Mouse (Mus musculus): ENCODE data around the gene Cntf. TPM values are rescaled to one million over a fixed set of nuclear protein-coding genes. Genes with fewer than 3 reads are reported as not detected.

The Cntf gene
- polyA plus RNA-seq, 1 experiment from 2014 or later, result 1.0 TPM

DNA sequence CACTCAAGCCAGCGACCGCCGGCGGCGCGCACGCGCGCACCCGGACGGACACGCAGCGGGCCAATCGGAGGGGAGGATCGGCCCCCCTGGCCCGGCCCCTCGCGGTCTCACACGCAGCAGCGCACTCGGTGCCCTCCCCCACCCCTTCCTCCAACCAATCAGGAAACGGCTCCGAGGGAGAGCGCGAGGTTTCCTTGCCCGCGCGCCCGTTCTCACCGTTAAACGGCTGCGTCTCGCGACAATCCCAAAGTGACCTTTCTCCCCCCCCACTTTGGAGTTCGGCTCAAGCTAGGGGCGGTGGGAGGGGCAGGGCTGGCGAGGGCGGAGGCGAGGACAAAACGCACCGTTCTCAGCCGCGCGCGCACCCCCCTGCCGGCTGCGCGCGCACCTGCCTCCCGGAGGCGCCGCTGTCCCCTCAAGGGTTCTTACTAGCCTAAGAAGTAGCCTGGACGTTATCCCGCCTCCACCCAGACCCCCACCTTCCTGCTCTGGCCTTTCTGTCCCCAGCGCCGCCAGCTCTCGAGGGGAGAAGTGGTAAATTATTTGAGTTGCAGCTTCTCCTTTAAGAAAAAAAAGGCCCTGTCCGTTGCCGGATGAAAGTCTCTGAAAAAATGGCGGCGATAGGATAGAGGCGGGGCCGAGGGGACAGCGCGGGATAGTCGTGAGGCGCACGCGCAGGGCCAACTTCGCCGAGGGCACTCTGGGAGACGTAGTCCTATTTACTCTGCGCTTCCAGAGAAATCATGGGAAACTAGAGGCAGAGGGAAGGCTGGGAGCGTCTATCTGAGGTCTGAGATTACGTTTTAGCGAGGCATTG, 30.3 kb upstream of the Cntf start, which contains the start of the genes Zfp91 and Lpxn:
TSS of gene Zfp91 (minus strand) at position 616 of the 817 bp plus-strand sequence.
TSS of gene Lpxn (plus strand) at position 683 of the 817 bp plus-strand sequence.
- no peaks in the 10 kb centered on the region for H3K27me3 ChIP-seq
- H3K4me1 ChIP-seq, result peaks cover 10% of the 10 kb centered on the region; the same call in 1 of the 2 replicates
- peak within 1 kb of the TSS; percentile 73 for H3K4me2 ChIP-seq (replicated peaks)
- peak within 1 kb of the TSS; percentile 92 for H3K4me3 ChIP-seq
- peak within 1 kb of the TSS; percentile 98 for H3K9ac ChIP-seq
- peak; percentile 95 for ATAC-seq (ENCODE audit: low FRiP score, low read depth)
- H3K27ac ChIP-seq, result peak within 1 kb of the TSS; percentile 100
- H3K36me3 ChIP-seq, result no peaks in the 10 kb centered on the region
- H3K9me3 ChIP-seq, result no peaks in the 10 kb centered on the region
- under 1% methylated on average over 64 of the region's 76 CpGs for WGBS

DNA sequence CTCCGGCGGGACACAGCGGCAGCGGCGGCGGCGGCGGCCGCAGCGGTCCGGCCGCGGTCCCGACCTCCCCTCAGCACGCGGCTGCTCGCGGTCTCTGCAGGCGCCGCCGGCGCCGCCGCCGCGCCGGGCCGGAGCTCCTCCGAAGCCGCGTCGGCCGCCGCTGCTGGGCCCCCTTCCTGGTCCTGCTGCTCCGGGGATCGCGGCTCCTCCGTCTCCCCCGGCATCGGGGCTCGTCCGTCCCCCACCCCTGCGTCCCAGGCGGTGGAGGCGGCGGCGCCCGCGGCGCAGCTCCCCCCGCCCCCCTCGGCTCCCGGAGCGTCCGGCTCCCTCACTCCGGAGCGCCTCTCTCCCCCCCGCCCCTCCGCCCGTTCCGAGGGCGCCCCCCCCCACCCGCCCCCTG, 29.7 kb upstream of the Cntf start:
- no peaks in the 10 kb centered on the region for H3K9me3 ChIP-seq
- ATAC-seq (ENCODE audit: low FRiP score, low read depth), result peak; percentile 18
- no peaks in the 10 kb centered on the region for H3K36me3 ChIP-seq
- H3K27ac ChIP-seq, result peak overlapping the region; percentile 100
- under 1% methylated on average over 36 of the region's 63 CpGs for WGBS
- no peaks in the 10 kb centered on the region for H3K27me3 ChIP-seq
- peaks cover 10% of the 10 kb centered on the region; the same call in 1 of the 2 replicates for H3K4me1 ChIP-seq
- peak overlapping the region; percentile 92 for H3K4me3 ChIP-seq
- H3K4me2 ChIP-seq (replicated peaks), result peak overlapping the region; percentile 67
- H3K9ac ChIP-seq, result peak overlapping the region; percentile 98

DNA sequence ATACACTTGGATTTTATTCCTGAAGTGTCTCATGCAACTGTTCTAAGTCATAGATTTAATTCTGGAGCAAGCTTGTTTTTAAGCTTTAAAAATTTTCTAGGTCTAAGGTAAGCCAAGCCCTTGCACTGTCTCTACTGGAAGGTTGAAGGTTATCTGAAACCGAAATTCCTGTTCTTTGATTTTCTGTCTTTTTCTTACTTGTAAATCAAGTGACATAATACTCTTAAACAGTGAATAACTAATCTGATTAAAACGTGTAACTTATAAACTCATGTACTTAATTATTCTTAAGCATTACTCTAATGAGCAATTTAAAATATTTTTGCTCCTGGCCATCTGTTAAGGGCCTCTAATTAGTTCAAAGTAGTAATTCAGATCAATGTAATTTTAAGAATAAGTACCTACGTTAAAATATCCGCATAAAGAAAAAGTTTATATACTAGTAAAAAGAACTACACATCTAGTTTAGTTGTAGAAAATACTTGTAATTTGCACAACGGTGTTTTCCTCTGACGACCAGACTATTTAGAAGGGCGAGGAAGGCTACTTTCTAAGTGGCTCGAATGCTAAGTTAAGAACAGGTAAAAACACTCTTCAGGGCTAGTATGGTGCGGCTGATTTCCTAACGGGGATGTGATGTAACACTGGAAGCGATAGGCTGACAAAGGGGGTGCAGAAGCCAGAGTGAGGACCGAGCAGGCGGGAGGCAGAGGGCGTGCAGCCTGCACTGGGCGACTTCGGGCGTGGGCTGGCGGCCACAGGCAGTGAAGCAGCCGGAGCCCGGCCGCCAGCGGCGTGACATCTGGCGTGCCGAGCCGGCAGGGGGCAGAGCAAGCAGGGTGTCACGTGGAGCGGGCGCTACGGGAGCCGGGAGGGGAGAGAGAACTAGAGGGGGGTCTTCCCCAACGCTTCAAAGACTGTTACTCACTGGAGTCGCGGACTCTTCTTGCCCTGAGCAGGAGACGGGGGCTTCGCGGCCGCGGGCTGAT, 28.9 kb upstream of the Cntf start:
- WGBS, result under 1% methylated on average over 39 of the region's 39 CpGs
- H3K4me3 ChIP-seq, result peak overlapping the region; percentile 92
- ATAC-seq (ENCODE audit: low FRiP score, low read depth), result peak; percentile 71
- H3K36me3 ChIP-seq, result no peaks in the 10 kb centered on the region
- no peaks in the 10 kb centered on the region for H3K27me3 ChIP-seq
- H3K27ac ChIP-seq, result peak overlapping the region; percentile 100
- peak overlapping the region; percentile 98 for H3K9ac ChIP-seq
- H3K9me3 ChIP-seq, result no peaks in the 10 kb centered on the region
- H3K4me1 ChIP-seq, result peaks cover 10% of the 10 kb centered on the region; the same call in 1 of the 2 replicates
- peak overlapping the region; percentile 67 for H3K4me2 ChIP-seq (replicated peaks)

DNA sequence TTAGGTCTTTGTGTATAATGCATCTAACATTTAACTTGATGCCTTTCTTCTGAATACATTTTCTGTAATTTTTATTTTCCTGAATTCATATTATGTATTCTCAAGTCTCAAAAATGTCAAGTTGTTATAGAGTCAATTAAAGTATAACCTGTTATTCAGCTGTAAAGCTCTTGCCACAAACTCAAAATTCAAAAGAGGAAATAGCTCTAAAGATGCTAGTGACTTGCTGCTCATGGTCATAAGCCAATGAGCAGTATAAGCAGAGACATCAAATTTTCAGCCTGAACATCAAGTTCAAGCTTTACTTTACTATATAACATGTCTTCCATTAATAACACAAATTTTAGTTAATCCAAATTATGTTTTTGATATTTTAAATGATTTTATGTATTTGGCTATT, 26.9 kb upstream of the Cntf start:
- no peak for ATAC-seq (ENCODE audit: low FRiP score, low read depth)

DNA sequence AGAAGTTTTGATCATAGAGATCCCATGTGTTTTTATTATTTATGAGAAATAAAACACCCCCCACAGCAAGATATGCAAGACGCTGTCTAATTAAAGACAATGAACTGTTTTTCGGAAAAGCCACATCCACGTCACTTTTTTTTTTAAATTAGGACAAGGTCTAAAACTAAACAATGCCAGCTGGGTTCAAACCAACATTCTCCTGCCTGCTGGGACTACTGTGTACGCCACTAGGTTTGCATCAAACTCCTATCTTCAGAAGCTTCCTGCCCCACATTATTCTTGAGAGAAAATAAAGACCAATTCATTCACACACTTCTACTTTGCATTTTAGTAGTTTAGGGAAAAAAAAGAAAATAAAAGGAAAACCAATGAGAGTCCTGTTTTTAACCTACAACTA, 22.3 kb upstream of the Cntf start:
- Histone ChIP-seq H3K36me3 (no peaks in the 10 kb centered on the region), H3K4me3 (no peak overlapping the region), H3K4me2 (replicated peaks) (no peak overlapping the region), H3K27ac (no peak overlapping the region), H3K4me1 (peaks cover 16% of the 10 kb centered on the region), H3K9me3 (no peaks in the 10 kb centered on the region), H3K9ac (no peak overlapping the region), H3K27me3 (no peaks in the 10 kb centered on the region)
- no peak for ATAC-seq (ENCODE audit: low FRiP score, low read depth)
- whole genome bisulfite sequencing, result 40% methylated on average over 4 of the region's 4 CpGs

More for the DNA sequence above, 26.9 kb upstream of the Cntf start:
- H3K36me3 ChIP-seq, result no peaks in the 10 kb centered on the region
- H3K4me2 ChIP-seq (replicated peaks), result no peak overlapping the region
- H3K4me1 ChIP-seq, result peaks cover 20% of the 10 kb centered on the region
- H3K4me3 ChIP-seq, result no peak overlapping the region
- no peak overlapping the region for H3K9ac ChIP-seq
- no peaks in the 10 kb centered on the region for H3K27me3 ChIP-seq
- H3K27ac ChIP-seq, result no peak overlapping the region
- no peaks in the 10 kb centered on the region for H3K9me3 ChIP-seq

DNA sequence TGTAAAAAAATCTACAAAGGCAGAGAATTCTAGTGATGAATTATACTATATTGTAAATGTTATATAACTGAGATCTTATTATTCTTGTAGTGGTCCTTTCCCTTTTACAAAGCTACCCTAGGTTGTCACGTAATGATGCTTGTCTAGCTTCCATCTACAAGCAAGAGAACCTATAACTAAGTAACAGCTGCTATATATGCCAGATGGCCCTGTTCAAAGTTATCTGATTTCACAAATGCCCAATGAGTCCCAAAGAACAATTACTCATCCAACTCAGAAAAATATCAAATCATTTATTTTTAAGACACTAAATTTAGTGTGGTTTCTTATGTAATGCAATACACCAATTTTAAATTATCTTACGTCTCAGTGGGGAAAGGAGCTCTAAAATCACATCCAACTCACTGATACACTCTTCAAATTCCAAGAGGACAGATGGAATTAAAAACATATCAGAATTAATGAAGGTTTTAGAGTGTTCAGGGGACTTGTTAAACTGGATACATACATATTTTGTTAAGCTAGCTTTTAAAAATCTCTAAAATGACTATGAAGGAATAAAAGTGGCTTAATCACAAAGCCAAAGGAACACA, 21.5 kb upstream of the Cntf start:
- peaks cover 16% of the 10 kb centered on the region for H3K4me1 ChIP-seq
- H3K36me3 ChIP-seq, result no peaks in the 10 kb centered on the region
- H3K27ac ChIP-seq, result no peak overlapping the region
- H3K9ac ChIP-seq, result no peak overlapping the region
- ATAC-seq (ENCODE audit: low FRiP score, low read depth), result no peak
- no peaks in the 10 kb centered on the region for H3K27me3 ChIP-seq
- WGBS, result 47% methylated on average over 2 of the region's 2 CpGs
- H3K4me3 ChIP-seq, result no peak overlapping the region
- H3K4me2 ChIP-seq (replicated peaks), result no peak overlapping the region
- no peaks in the 10 kb centered on the region for H3K9me3 ChIP-seq

DNA sequence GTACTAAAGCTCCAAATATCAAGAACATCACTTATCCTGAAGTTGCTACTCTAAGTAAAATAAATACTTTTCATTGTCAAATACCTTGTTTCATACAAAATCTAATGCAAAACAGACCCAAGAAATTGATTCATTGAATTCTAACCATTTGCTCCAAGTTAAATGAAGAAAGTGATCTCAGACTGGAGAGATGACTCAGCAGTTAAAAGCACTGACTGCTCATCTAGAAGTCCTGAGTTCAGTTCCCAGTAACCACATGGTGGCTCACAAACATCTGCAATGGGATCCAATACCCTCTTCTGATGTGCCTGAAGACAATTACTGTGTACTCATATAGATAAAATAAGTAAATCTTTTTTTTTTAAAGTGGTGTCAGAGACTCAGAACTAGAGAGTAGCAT, 15.0 kb upstream of the Cntf start:
- no peak for ATAC-seq (ENCODE audit: low FRiP score, low read depth)
- Histone ChIP-seq H3K4me1 (no peaks in the 10 kb centered on the region), H3K4me2 (replicated peaks) (no peak overlapping the region), H3K4me3 (no peak overlapping the region), H3K9ac (no peak overlapping the region), H3K9me3 (no peaks in the 10 kb centered on the region), H3K27me3 (no peaks in the 10 kb centered on the region), H3K36me3 (peaks cover 15% of the 10 kb centered on the region), H3K27ac (no peak overlapping the region)

DNA sequence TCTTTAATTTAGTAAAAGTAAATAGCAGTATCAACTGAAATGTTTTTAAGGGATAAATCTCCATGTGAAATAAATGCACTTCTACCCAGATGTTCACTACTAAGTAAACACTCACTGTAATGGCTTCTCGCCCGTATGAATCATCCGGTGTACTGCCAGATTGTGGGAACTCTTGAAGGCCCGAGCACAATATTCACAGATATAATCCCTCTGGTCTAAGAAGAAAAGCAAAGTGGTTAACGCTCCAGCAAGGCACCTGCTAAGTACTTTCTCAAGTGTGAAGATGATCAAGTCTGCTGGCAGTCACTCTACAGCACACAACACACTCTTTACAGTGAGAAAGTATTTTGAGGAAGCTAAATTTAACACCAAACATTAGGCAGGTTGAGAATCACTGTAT, 5.5 kb upstream of the Cntf start:
- H3K9ac ChIP-seq, result no peak overlapping the region
- no peaks in the 10 kb centered on the region for H3K9me3 ChIP-seq
- no peak for ATAC-seq (ENCODE audit: low FRiP score, low read depth)
- WGBS, result 86% methylated on average over 5 of the region's 5 CpGs
- no peak overlapping the region for H3K4me3 ChIP-seq
- H3K4me1 ChIP-seq, result no peaks in the 10 kb centered on the region
- peaks cover 50% of the 10 kb centered on the region for H3K36me3 ChIP-seq
- no peaks in the 10 kb centered on the region for H3K27me3 ChIP-seq
- H3K4me2 ChIP-seq (replicated peaks), result no peak overlapping the region
- no peak overlapping the region for H3K27ac ChIP-seq

DNA sequence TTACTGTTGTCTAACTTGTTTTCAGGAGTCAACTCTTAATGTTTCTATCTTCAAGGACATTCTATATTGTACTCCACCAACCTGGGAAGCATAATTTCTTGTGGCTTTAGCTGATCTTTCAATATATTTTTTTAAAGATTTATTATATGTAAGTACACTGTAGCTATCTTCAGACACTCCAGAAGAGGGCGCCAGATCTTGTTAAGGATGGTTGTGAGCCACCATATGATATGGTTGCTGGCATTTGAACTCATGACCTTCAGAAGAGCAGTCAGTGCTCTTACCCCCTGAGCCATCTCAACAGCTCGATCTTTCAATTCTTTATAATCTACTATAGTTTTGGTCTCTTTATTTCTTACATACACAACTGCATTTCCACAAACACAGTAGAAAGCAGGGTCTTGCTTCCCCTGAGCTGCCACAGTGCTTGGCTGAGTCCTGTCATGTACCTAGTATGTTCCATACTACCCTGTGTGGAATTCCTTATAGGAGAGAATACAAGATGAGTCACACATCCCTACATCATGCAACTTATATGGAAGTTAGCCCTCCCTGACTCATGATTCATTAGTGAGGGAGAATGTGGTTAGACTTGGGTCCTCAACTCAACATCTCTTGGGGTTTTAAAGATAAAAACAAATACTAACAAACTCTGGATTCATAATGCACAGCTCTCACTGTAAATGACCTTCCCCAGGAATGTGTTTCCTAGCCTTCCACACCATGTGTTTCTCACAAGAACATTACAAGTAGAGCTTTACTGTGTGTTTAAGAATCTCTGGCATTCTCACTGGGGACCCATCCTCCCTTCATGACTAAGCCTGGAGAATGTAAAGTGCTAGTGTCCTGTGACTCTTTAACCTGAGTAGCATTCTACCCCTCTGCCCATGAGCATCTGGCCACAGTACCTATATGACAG, 3.0 kb downstream of the Cntf start:
- no peak overlapping the region for H3K4me3 ChIP-seq
- no peak for ATAC-seq (ENCODE audit: low FRiP score, low read depth)

DNA sequence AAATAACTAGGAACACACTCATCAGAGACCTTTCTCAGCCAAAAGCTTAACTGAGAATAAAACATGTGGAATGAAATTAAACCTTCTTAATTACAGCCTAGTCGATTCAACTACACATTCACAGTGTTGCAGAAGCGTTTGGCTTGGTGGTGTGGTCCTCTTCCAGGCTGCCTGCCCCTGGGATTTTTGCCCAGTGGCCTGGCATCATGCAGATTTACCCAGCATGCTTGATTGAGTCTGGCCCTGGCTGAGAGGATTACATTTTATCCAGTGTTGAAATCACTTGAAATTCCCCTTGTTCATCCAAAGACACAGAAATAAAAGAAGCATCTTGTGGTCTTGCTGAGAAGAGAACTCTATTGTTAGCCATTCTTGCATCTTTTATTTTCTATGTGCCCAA, 5.8 kb downstream of the Cntf start:
- WGBS, result 80% methylated on average over 2 of the region's 2 CpGs
- H3K27ac ChIP-seq, result no peak overlapping the region

More for the DNA sequence above, 3.0 kb downstream of the Cntf start:
- peaks cover 39% of the 10 kb centered on the region for H3K36me3 ChIP-seq
- no peaks in the 10 kb centered on the region for H3K27me3 ChIP-seq
- H3K9ac ChIP-seq, result no peak overlapping the region
- no peaks in the 10 kb centered on the region for H3K4me1 ChIP-seq
- no peak overlapping the region for H3K4me2 ChIP-seq (replicated peaks)
- 69% methylated on average over 2 of the region's 2 CpGs for WGBS
- no peaks in the 10 kb centered on the region for H3K9me3 ChIP-seq
- H3K27ac ChIP-seq, result no peak overlapping the region

DNA sequence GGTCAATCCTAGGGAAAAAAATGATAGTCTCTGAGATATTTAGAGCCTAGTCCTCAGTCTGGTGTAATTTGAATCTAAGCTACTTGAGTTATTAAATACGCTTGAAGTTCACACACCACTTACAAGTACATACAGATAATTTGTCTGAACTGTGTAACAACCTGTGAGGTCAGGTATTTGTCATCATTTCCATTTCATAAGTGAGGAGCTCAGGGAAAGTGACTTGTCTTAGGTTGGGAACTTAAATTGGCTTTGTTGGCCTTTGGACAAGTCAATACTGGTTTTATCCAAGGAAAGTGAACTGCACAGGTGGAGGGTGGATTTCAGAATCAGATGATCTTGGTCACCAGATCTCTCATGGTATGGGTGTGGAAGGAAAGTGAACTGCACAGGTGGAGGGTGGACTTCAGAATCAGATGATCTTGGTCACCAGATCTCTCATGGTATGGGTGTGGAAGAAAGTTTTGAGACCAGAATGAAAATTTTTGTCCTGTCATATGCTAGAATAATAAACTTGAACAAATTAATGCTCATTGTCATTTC, 6.4 kb downstream of the Cntf start:
- Histone ChIP-seq H3K9me3 (no peaks in the 10 kb centered on the region), H3K4me2 (replicated peaks) (no peak overlapping the region), H3K27me3 (no peaks in the 10 kb centered on the region), H3K36me3 (peaks cover 22% of the 10 kb centered on the region), H3K4me3 (no peak overlapping the region), H3K9ac (no peak overlapping the region), H3K4me1 (no peaks in the 10 kb centered on the region), H3K27ac (no peak overlapping the region)
- ATAC-seq (ENCODE audit: low FRiP score, low read depth), result no peak
- WGBS, result 88% methylated on average over 1 of the region's 1 CpGs

More for the DNA sequence above, 5.8 kb downstream of the Cntf start:
- Histone ChIP-seq H3K9ac (no peak overlapping the region), H3K27me3 (no peaks in the 10 kb centered on the region), H3K4me1 (no peaks in the 10 kb centered on the region), H3K36me3 (peaks cover 28% of the 10 kb centered on the region), H3K4me2 (replicated peaks) (no peak overlapping the region), H3K4me3 (no peak overlapping the region), H3K9me3 (no peaks in the 10 kb centered on the region)
- ATAC-seq (ENCODE audit: low FRiP score, low read depth), result no peak

All from limb, embryonic 13.5 days (tissue).